Mouse (Mus musculus) C3H10T1/2 (cell line): ENCODE data around the gene Tmem240. TPM values are rescaled to one million over a fixed set of nuclear protein-coding genes. Genes with fewer than 3 reads are reported as not detected.

Experiments used
- polyA plus RNA-seq, 2 experiments: library from polyadenylated mRNA; unstranded; fragments of >200 nt; fragmentation: generic; extraction: Trizol; gene quantifications; one replicate each; pipeline ENCODE4 v1.2.1; 2012; ENCODE audit warnings: missing spikeins in 2 of 2

Tmem240 gene
- 1 to 10 TPM in 1 of 2 experiments, under 1 TPM in 1; 0.80 to 4.2 TPM for polyA plus RNA-seq

DNA sequence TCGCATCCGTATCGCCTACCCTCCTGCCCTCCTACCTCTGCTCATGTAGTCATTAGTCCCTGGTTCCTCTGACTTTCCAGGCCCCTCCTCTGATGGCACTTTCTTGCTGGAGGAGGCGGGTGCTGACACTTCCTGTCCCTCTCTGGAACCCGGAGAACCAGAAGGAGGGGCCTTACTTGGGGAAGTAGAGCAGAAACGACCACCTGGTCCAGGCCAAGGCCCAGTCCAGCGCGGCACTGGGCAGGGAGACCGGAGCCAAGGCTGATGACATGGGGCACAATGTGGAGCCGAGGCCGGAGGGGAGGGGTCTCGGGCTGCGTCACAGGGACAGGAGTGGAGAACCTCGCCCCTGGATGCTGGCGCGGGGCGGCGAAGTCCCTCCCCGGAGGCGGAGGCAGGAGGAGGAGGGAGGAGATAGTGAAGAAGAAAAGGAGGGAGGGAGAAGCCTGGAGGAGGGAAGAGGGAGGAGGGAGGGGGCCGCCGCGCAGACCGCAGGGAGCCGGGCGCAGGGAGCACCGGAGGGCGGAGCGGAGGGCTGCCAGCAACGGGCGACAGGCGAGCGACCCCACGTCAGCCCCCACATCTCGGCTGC lies at the start of gene Tmem240:
Tmem240 (plus strand) TSS at position 451 of the 592 bp plus-strand sequence.

DNA sequence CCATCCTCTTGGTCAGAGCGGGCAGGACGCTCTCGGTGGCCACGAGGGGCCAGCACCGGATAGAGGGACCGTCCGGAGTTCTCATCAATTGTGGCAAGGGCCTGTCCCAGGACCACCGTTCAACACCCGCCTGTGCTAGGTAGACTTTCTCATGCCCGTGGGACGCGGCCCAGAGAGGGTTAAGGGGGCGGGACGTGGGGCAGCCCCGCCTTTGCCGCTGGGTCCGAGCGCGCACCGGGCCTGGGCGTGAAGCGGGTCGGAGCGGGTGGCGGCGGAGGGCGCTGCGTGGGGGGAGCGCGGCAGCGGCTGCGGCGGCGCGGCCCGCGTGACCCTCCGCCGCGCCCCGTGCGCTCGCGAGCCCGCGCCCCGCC lies 40.5 kb upstream of the Tmem240 start, which contains the start of gene Fndc10:
Fndc10 (plus strand) TSS at position 232 of the 371 bp plus-strand sequence.

DNA sequence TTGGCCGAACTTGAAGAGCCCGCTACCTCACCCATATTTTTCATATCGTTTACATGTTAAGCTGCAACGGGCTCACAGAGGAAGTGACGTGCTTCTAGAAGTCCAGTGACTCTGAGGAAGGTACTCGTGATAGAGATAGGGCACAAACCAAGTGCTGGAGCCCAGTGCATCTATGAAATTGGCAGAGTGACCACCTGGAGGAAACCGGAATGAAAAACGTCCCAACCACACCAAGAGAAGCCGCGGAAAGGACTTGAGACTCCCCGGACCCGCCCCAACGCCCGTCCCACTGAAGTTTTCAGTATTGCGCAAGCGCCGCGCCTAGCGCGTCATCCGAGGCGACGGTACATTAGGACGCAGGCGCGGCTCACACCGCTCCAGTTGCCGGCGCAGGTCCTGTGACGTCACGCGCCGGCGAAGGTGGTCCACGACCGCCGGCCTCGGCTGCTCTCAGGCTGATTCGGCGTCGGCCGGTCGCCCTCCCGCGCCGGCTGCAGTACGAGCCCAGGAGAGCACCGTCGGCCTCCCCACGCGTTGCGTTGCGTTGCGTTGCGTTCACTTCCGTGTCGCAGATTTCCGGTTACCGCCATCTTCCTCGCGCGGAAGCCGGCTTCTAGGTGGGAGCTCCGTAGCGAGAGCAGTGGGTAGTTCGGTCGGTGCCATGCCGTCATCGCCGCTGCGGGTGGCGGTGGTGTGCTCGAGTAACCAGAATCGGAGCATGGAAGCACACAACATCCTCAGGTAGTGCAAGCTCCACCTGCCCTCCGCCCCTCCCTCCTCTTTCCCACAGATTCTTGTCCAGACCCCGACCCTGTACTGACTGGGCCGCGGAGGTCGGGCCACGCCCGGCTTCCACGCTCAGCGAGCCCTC lies 29.6 kb upstream of the Tmem240 start, which contains the start of gene Ssu72:
Ssu72 (plus strand) TSS at position 80 of the 871 bp plus-strand sequence.

DNA sequence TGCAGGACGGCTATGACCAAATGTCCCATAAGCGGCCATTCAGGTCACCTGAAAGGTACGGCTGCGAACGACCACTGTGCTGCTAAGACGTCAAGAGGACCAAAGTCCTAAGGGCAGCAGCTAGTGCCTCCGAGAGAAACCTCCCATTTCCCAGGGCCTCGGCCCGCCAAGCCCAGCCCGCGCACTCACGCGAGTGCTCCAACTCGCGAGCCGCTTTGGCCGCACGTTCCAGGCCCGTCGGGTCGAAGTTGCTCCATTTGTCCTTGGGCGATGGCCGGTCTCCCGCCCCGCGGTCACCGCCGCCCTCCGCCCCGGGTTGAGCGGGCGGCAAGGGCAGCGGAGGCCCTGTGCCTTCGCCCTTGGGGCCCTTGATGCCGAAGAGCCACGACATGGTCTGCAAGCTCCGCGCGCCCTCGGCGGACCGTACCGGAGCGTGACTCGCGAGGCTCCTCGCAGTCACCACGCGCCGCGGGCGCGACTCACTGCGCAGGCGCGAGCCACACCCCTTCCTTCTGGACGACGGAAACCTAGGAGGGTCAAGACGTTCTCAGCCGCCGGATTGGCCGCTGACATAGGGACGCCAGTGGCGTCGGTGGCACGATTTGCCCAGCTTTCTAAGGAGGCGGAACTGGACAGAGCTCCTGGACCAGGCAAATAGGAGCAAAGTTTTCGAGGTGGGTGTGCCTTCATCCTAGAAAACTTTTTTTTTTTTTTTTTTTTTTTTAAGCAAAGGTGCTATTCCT lies 26.2 kb downstream of the Tmem240 start, which contains the start of gene Atad3a:
Atad3a (minus strand) TSS at position 481 of the 743 bp plus-strand sequence.

DNA sequence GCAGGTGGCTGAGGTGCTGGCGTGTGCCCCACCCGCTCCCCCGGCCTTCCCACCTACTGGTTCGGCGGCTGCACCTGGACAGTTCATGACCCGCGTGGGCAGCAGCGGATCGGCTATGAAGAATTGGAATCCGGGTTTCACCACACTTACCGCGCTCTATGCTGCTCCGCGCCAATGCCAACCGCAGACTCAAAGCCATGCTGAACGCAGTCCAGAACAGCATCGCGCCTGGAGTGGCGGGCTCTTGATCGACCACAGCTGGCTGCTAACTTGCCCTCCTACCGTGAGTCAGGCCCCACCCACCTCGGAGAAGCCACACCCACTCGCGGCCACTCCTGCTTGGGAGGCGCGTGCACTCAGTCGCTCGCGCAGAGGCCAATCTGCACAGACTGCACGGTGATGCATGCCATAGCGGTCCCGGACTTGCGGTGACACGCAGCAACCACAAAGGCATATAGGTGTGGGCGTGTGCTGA lies 39.7 kb downstream of the Tmem240 start, which contains the start of gene Vwa1:
Vwa1 (minus strand) TSS at position 419 of the 475 bp plus-strand sequence.

DNA sequence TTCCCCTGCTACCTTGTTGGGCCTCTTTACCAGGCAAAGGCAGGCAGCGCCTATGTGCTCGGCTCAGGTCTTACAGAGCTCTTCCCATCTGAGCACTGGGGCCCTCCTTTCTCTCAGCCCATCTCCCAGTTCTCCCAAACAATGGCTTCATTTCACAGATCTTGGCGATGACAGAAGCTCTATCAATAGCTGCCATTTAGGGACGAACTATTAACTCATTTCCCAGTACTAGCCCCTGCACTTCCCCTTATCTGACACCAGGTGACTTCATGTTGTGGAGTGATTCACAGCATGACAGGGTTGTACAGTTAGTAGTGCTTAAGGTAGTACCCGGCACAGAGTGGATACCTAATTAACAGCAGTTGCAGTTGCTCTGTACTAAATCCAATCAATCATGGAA lies 51.2 kb downstream of the Tmem240 start, which contains the start of gene Tmem88b:
Tmem88b (minus strand) TSS at position 56 of the 400 bp plus-strand sequence.

DNA sequence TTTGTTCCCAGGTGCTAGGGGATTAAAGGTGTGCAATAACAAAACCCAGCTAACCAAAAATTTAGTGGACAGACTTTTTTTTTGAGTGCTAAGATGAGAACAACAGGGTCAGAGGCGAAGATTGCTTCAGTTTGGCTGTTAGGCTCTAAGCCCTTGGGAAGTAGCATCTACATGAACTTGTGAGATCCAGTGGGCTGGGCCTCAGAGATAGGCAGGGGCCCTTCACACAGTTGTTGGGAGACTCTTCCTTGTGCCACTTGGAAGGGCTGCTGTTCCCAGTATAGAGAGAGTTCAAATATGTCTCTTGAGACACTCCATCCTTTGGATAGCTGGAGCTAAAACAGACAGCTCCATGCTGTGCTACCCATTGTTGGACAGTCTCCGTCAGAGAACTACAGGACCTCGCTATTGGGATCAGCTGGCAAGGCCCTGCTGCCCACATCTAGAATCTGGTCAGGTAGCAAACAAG lies 55.5 kb downstream of the Tmem240 start, which contains the start of gene Ankrd65:
Ankrd65 (plus strand) TSS at position 419 of the 469 bp plus-strand sequence.

Other genes with a start within 250 kb of the Tmem240 start
- gene Gnb1, start 243.4 kb upstream of the Tmem240 start, polyA plus RNA-seq = 100 to 1,000 TPM; 154 to 245 TPM
- 10 to 100 TPM; 53.5 to 67.2 TPM for gene Nadk, start 172.4 kb upstream of the Tmem240 start, polyA plus RNA-seq
- 1 to 10 TPM; 1.0 to 3.9 TPM for gene Slc35e2, start 133.4 kb upstream of the Tmem240 start, polyA plus RNA-seq
- gene Cdk11b, start 109.9 kb upstream of the Tmem240 start, polyA plus RNA-seq = 10 to 100 TPM; 15.6 to 33.6 TPM
- not detected for gene Gm10563, start 89.4 kb upstream of the Tmem240 start, polyA plus RNA-seq
- 1 to 10 TPM in 1 of 2 experiments, under 1 TPM in 1; 0.05 to 1.8 TPM for gene Mmp23, start 81.4 kb upstream of the Tmem240 start, polyA plus RNA-seq
- 10 to 100 TPM in 1 of 2 experiments, 1 to 10 TPM in 1; 8.5 to 42.3 TPM for gene Mib2, start 65.6 kb upstream of the Tmem240 start, polyA plus RNA-seq
- gene Fndc10, start 40.5 kb upstream of the Tmem240 start, polyA plus RNA-seq = 10 to 100 TPM; 12.0 to 17.9 TPM
- 10 to 100 TPM; 45.5 to 49.1 TPM for gene Ssu72, start 30.0 kb upstream of the Tmem240 start, polyA plus RNA-seq
- 10 to 100 TPM; 24.7 to 55.2 TPM for gene Atad3a, start 26.3 kb downstream of the Tmem240 start, polyA plus RNA-seq
- gene Vwa1, start 39.9 kb downstream of the Tmem240 start, polyA plus RNA-seq = under 1 TPM; 0.07 to 0.22 TPM
- under 1 TPM; 0.02 to 0.22 TPM for gene Tmem88b, start 51.1 kb downstream of the Tmem240 start, polyA plus RNA-seq
- gene Ankrd65, start 55.6 kb downstream of the Tmem240 start, polyA plus RNA-seq = under 1 TPM in 1 of 2 experiments, not detected in 1; 0.11 TPM
- 100 to 1,000 TPM in 1 of 2 experiments, 10 to 100 TPM in 1; 99.5 to 291 TPM for gene Mrpl20, start 68.1 kb downstream of the Tmem240 start, polyA plus RNA-seq
- 10 to 100 TPM in 1 of 2 experiments, 1 to 10 TPM in 1; 2.5 to 27.9 TPM for gene Ccnl2, start 77.7 kb downstream of the Tmem240 start, polyA plus RNA-seq
- gene Aurkaip1, start 96.5 kb downstream of the Tmem240 start, polyA plus RNA-seq = 100 to 1,000 TPM; 146 to 151 TPM
- 100 to 1,000 TPM in 1 of 2 experiments, 10 to 100 TPM in 1; 26.1 to 264 TPM for gene Mxra8, start 104.9 kb downstream of the Tmem240 start, polyA plus RNA-seq
- 10 to 100 TPM; 14.7 to 39.5 TPM for gene Dvl1, start 112.6 kb downstream of the Tmem240 start, polyA plus RNA-seq
- gene Tas1r3, start 128.6 kb downstream of the Tmem240 start, polyA plus RNA-seq = under 1 TPM; 0.04 to 0.32 TPM
- gene Cptp, start 134.6 kb downstream of the Tmem240 start, polyA plus RNA-seq = 10 to 100 TPM; 10.4 to 13.3 TPM
- gene Ints11, start 134.7 kb downstream of the Tmem240 start, polyA plus RNA-seq = 10 to 100 TPM; 35.5 to 51.4 TPM
- gene Pusl1, start 157.0 kb downstream of the Tmem240 start, polyA plus RNA-seq = 10 to 100 TPM in 1 of 2 experiments, 1 to 10 TPM in 1; 9.1 to 14.4 TPM
- gene Acap3, start 157.0 kb downstream of the Tmem240 start, polyA plus RNA-seq = 10 to 100 TPM; 13.3 to 20.0 TPM
- gene Ube2j2, start 209.0 kb downstream of the Tmem240 start, polyA plus RNA-seq = 10 to 100 TPM; 35.8 to 37.0 TPM
- 1 to 10 TPM; 2.1 to 3.6 TPM for gene C1qtnf12, start 227.5 kb downstream of the Tmem240 start, polyA plus RNA-seq